Mouse (Mus musculus) limb, embryonic 11.5 days (tissue): ENCODE results near the gene Rasl10b. TPM values are rescaled to one million over a fixed set of nuclear protein-coding genes. Genes with fewer than 3 reads are reported as not detected.

Source experiments
- ATAC-seq: fragments of 200-750 bp; cut with Nextera tagmentation; 2 replicates; pipeline ENCODE4 v1.8.0; 2017; ENCODE audit warnings: low read depth; ENCODE audit not compliant: insufficient number of reproducible peaks, low FRiP score, low TSS enrichment
- DNase-seq: peaks from one replicate; pipeline ENCODE4 v3.0.0-alpha.2; 2015; ENCODE audit warnings: low spot score
- H3K27ac ChIP-seq: fragments of 300-500 bp; sonication (generic); replicated peaks from 2 replicates; pipeline ENCODE4 v1.5.1; 2014; ENCODE audit warnings: low read depth, mild to moderate bottlenecking, low read length
- H3K27me3 ChIP-seq: fragments of 300-500 bp; sonication (generic); 2 replicates; pipeline ENCODE4 v1.6.1; 2014; ENCODE audit warnings: mild to moderate bottlenecking, low read length, mixed read lengths; ENCODE audit not compliant: control insufficient read depth, insufficient read depth
- H3K36me3 ChIP-seq: fragments of 300-500 bp; sonication (generic); 2 replicates; pipeline ENCODE4 v1.6.1; 2014; ENCODE audit warnings: mild to moderate bottlenecking, low read length, moderate library complexity, mixed read lengths; ENCODE audit not compliant: control insufficient read depth, insufficient read depth
- H3K4me1 ChIP-seq: fragments of 300-500 bp; sonication (generic); 2 replicates; pipeline ENCODE4 v1.6.1; 2014; ENCODE audit warnings: low read length, mixed read lengths; ENCODE audit not compliant: control insufficient read depth, insufficient read depth
- H3K4me2 ChIP-seq: fragments of 300-500 bp; sonication (generic); 2 replicates; pipeline ENCODE4 v1.6.1; 2014; ENCODE audit warnings: low read depth, mild to moderate bottlenecking, moderate library complexity; ENCODE audit not compliant: severe bottlenecking
- H3K4me3 ChIP-seq: fragments of 300-500 bp; sonication (generic); 2 replicates; pipeline ENCODE4 v1.5.1; 2014; ENCODE audit warnings: low read depth, low read length
- H3K9ac ChIP-seq: fragments of 300-500 bp; sonication (generic); 2 replicates; pipeline ENCODE4 v1.6.1; 2014; ENCODE audit warnings: mild to moderate bottlenecking, low read length
- H3K9me3 ChIP-seq: fragments of 300-500 bp; sonication (generic); 2 replicates; pipeline ENCODE4 v1.6.1; 2016; ENCODE audit warnings: low read length; ENCODE audit not compliant: control insufficient read depth
- WGBS: fragments of 180-500 bp; shearing (Covaris S2); extraction: QIAGEN DNeasy Blood & Tissue Kit; methylation state at CpG from one replicate; pipeline ENCODE4 v1.1.7; 2014; 5-methylcytosine and 5-hydroxymethylcytosine counted together
- polyA plus RNA-seq: library from polyadenylated mRNA; unstranded; fragments of >200 nt; fragmentation: Nextera tagmentation; extraction: Ambion mirVana; gene quantifications from 2 replicates; pipeline ENCODE4 v1.2.1, GENCODE M21; 2014

The Rasl10b gene
- 0.88 and 1.3 TPM in 2 replicates for polyA plus RNA-seq

DNA sequence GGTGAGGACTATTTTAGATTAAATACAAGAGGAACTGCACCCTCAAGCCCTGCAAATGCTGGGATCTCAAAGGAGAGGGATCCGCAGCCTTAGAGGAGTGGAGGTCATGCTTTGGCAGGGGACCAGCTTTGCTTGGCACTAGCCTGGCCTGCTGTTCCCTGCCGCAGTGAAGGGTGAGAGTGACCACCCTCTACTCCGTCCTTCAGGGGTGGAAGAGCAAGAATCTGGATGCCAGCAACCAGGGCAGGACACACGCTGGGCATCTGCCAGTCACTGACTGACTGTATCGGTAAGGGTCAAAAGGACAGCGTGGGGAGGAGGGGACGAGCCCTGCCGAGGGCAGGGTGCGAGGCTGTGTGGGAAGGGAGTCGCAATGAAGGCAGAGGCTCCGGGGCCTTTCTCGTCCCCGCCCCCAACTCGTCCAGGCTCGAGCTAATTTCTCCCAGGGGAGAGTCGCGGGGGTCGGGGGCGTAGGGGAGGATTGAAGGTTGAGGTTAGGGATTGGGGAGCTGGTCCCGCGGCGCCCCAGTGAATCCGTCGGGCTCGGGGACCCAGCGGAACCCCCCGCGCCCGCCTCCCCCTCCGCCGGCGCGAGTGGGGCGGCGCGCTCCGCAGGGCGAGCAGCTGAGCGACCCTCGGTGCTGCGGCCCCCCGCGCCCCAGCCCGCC, at the start of gene Rasl10b:
TSS of gene Rasl10b (plus strand) at position 51 of the 668 bp plus-strand sequence.
- Histone ChIP-seq H3K27ac (no peak within 1 kb of the TSS), H3K36me3 (no peaks in the 10 kb centered on the region; the same call in 1 of the 2 replicates), H3K4me2 (peak within 1 kb of the TSS; percentile 90), H3K9me3 (no peaks in the 10 kb centered on the region), H3K4me1 (peaks cover 5% of the 10 kb centered on the region; the same call in 1 of the 2 replicates), H3K9ac (peak within 1 kb of the TSS; percentile 77), H3K27me3 (no peaks in the 10 kb centered on the region), H3K4me3 (peak within 1 kb of the TSS; percentile 68)
- ATAC-seq = 0 out of 2 replicates have a peak, but pooled peaks have one; percentile 51
- DNase-seq = peak; percentile 57
- 2% methylated on average over 30 of the region's 44 CpGs for WGBS

DNA sequence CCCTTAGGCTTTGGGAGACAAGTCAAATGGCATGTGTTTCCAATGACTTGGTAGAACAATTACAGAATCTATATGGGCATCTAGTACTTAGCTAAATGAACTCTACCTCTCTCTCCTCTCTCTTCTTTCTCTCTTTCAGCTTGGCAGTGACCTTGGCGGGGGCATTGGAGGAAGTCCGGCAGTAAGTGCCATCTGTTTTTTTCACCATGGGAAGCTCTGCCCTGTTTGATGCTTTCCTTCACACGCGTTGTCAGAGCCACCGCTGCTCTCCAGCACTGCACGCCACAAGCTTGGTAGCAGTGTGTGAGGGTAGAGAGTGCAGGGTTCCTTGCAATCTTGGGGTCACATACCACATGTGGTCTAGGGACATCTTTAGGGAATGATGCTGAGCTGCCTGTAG, 44.3 kb upstream of the Rasl10b start:
- H3K9me3 ChIP-seq = no peaks in the 10 kb centered on the region
- H3K4me1 ChIP-seq = no peaks in the 10 kb centered on the region
- H3K27me3 ChIP-seq = no peaks in the 10 kb centered on the region
- no peak overlapping the region for H3K27ac ChIP-seq
- WGBS = 89% methylated on average over 6 of the region's 6 CpGs
- H3K4me3 ChIP-seq = no peak overlapping the region
- ATAC-seq = no peak
- no peak overlapping the region for H3K9ac ChIP-seq
- H3K4me2 ChIP-seq = no peak overlapping the region
- peaks cover 7% of the 10 kb centered on the region; the same call in 1 of the 2 replicates for H3K36me3 ChIP-seq
- no peak for DNase-seq

DNA sequence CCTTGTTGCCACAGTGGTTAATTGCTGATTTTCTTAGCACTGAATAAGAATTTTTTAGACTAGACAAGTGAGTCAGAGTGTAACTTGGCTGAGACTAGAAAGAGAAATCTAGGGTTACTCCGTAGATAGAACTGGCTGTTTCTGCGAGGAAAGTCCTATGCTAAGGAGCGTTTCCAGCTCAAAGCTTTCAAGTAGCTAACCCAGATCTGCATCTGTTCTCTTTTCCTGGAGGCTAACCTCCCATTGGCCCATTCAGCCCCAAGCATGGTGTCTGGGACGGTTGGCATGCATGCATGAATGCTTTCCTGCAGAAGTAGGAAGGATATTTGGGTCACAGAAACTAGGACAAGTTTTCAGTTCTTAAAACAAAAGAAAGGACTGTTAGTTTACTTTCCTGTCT, 37.7 kb upstream of the Rasl10b start:
- 85% methylated on average over 4 of the region's 4 CpGs for WGBS
- H3K27me3 ChIP-seq = no peaks in the 10 kb centered on the region
- H3K9me3 ChIP-seq = no peaks in the 10 kb centered on the region
- H3K27ac ChIP-seq = no peak overlapping the region
- no peak for ATAC-seq
- H3K4me1 ChIP-seq = no peaks in the 10 kb centered on the region
- no peak overlapping the region for H3K4me2 ChIP-seq
- no peak overlapping the region for H3K4me3 ChIP-seq
- H3K36me3 ChIP-seq = no peaks in the 10 kb centered on the region; the same call in 1 of the 2 replicates
- H3K9ac ChIP-seq = no peak overlapping the region
- DNase-seq = no peak

DNA sequence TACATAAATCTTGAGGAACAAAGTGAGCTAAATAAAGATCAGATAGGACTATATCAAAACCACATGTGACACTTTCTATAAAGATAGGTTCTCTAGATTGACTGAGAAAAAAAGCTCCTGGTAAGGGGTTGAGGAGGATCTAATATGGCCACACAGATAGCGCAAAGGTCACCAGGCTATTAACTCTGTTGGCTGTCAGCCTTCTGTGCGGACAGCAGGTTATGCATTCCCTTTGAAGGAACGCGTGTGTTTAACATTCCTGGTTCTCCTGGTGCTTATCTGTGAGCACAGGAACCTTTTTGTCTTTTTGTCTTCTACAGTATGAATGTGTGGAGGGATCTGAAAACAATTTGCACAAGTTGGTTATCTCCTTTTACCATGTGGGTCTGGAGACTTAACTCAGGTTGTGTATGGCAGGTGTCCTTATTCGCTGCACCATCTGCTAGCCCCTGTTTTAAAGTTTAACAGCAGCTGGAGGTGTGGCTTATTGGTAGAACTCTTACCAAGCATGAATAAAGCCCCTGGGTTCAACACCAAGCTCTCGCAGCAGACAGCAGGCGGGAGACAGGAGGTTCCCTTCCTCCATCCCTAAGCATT, 29.1 kb upstream of the Rasl10b start:
- peaks cover 3% of the 10 kb centered on the region; the same call in 1 of the 2 replicates for H3K36me3 ChIP-seq
- H3K4me1 ChIP-seq = no peaks in the 10 kb centered on the region
- ATAC-seq (no peak), DNase-seq (no peak)
- H3K9me3 ChIP-seq = no peaks in the 10 kb centered on the region
- no peaks in the 10 kb centered on the region for H3K27me3 ChIP-seq
- 59% methylated on average over 7 of the region's 7 CpGs for WGBS
- no peak overlapping the region for H3K9ac ChIP-seq
- no peak overlapping the region for H3K4me2 ChIP-seq
- no peak overlapping the region for H3K4me3 ChIP-seq
- no peak overlapping the region for H3K27ac ChIP-seq

DNA sequence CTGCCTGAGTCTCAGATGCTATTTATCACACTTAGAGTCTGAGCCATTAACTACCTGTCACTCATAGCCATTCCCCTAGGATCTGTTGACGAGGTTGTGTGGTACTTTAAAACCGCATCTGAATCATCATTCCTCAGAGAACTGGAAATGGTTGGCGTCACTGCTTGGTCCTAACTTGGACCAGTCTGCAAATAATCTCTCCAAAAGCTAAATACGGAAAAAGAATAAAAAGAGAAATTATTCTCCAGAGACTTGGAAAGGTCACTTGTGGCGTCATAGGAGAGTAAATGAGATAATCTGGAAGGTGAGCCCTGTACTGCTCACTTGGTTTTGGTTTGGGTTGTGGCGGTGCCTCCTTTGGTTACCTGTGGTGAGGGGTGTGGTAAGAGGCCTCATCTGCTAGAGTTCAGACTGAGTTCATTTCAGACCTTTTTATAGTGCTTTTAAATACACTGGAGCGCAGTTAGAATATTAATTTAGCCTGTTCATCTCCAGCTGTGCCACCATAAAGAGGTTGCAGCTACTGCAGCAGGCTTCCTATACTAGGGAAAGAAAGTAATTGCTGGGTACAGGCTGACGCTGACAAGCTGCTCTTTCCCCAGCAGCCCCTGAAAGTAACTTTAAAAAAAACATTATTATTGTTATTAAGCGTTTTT, 25.9 kb upstream of the Rasl10b start:
- ATAC-seq (no peak), DNase-seq (no peak)
- H3K4me2 ChIP-seq = no peak overlapping the region
- 69% methylated on average over 9 of the region's 9 CpGs for WGBS
- no peak overlapping the region for H3K27ac ChIP-seq
- no peaks in the 10 kb centered on the region for H3K27me3 ChIP-seq
- no peak overlapping the region for H3K9ac ChIP-seq
- no peaks in the 10 kb centered on the region for H3K9me3 ChIP-seq
- no peaks in the 10 kb centered on the region for H3K4me1 ChIP-seq
- H3K4me3 ChIP-seq = no peak overlapping the region
- peaks cover under 1% of the 10 kb centered on the region; the same call in 1 of the 2 replicates for H3K36me3 ChIP-seq

DNA sequence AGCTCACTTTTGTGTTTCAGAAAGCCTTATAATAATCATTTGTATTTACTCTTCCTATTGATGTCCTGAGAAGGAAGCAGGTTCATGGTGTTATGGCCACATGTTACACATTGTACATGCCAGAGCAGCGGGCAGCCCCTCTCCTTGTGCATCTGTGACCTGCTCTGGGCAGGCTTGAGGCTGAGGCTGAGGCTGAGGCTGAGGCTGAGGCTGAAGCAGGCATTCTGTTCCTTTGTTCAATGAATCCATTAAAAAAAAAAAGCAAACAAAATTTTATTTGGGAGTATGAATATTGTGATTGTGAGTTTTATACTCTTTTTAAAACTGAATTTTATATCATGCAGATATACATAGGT, 25.4 kb upstream of the Rasl10b start:
- Histone ChIP-seq H3K27ac (no peak overlapping the region), H3K4me3 (no peak overlapping the region), H3K36me3 (no peaks in the 10 kb centered on the region; the same call in 1 of the 2 replicates), H3K9ac (no peak overlapping the region), H3K9me3 (no peaks in the 10 kb centered on the region), H3K27me3 (no peaks in the 10 kb centered on the region), H3K4me2 (no peak overlapping the region), H3K4me1 (no peaks in the 10 kb centered on the region)
- ATAC-seq = no peak
- no peak for DNase-seq
- WGBS = 83% methylated on average over 1 of the region's 1 CpGs

DNA sequence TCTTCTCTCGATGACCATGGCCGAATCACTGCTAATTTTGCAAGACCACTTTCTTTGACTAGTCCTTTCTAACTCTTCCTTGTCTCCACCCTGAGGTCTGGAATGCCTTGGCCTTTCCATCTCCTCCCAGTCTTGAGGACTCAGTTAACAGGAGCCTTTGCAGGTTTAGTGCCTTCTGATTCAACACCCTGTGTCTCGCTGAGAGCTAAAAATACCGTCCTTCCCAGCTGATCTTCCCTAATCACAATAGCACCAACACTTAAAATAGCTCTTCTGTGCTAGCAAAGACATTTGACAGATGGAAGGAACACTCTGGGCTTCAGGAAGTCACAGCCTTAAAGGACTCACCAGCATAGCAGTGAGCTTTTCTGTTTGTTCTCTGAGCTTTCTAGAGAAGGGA, 15.9 kb upstream of the Rasl10b start:
- no peaks in the 10 kb centered on the region for H3K27me3 ChIP-seq
- ATAC-seq = no peak
- no peak overlapping the region for H3K9ac ChIP-seq
- 90% methylated on average over 4 of the region's 4 CpGs for WGBS
- no peaks in the 10 kb centered on the region for H3K9me3 ChIP-seq
- H3K4me3 ChIP-seq = no peak overlapping the region
- H3K27ac ChIP-seq = no peak overlapping the region
- no peaks in the 10 kb centered on the region for H3K4me1 ChIP-seq
- no peak for DNase-seq
- no peak overlapping the region for H3K4me2 ChIP-seq
- H3K36me3 ChIP-seq = peaks cover 3% of the 10 kb centered on the region; the same call in 1 of the 2 replicates

DNA sequence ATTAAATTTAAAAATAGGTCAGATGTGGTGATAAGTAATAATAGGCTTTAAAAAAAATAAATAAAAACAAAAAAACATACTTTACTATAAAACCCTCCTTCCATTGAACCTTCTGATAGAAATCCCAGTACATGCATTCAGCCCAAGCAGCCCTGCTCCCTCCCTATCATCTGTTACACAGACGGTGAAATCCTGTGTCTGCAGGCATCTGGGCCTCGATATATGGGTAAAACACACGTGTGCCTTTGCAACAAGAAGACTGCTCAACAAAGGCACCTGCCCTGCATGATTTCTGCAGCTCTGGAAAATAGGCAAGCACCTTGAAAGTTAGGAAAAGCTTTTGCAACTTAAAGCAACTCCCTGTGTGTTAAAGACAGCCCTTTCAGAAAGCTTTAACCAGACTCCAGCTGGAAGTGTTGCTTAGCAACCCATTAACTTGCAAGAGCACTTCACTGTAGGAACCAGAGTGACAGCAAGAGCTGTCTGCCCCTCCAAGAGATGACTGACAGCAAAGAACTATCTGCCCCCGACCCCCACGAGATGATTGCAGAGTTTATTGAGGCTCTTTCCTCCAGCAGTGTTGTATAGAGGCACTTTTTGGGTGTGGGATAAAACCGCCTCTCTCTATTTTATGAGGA, 14.0 kb upstream of the Rasl10b start:
- Histone ChIP-seq H3K27ac (no peak overlapping the region), H3K36me3 (0 out of 2 replicates have a peak, but pooled peaks cover 5% of the 10 kb centered on the region), H3K27me3 (no peaks in the 10 kb centered on the region), H3K9me3 (no peaks in the 10 kb centered on the region), H3K4me1 (no peaks in the 10 kb centered on the region), H3K4me3 (no peak overlapping the region), H3K9ac (no peak overlapping the region), H3K4me2 (no peak overlapping the region)
- ATAC-seq (no peak), DNase-seq (no peak)
- WGBS = 55% methylated on average over 6 of the region's 6 CpGs
